Mouse (Mus musculus): ENCODE results near the gene Sept12. TPM values are rescaled to one million over a fixed set of nuclear protein-coding genes. Genes with fewer than 3 reads are reported as not detected.

The Sept12 gene
- polyA plus RNA-seq (2015; fragmentation: Nextera tagmentation; extraction: Ambion mirVana) = not detected in 2 replicates

DNA sequence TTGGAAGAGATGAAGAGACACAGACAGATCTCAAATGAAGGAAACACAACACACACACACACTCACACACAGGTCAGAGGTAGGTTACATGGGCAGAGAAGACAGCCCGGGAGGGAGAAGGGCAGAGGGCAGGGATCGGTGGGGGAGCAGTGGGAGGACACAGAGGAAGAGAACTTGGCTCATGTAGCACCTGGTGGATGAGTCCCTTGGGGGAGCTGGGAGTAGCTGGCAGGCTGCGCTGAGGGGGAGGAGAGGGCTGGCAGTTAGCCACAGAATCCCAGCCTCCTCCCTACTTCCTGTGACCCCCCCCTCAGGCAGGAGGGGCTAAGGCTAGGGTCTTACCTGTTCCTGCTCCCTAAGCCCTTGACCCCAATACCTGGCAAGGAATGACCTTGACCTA is at the start of gene Sept12:
Gene Sept12, minus strand, starts transcription at position 300 of the 400 bp plus-strand sequence.
- no peak within 1 kb of the TSS for H3K4me3 ChIP-seq (replicated peaks)
- H3K36me3 ChIP-seq = no peaks in the 10 kb centered on the region
- WGBS = 18% methylated on average over 3 of the region's 3 CpGs
- no peak within 1 kb of the TSS for H3K9ac ChIP-seq
- H3K4me2 ChIP-seq = no peak within 1 kb of the TSS
- H3K9me3 ChIP-seq (replicated peaks) = no peaks in the 10 kb centered on the region
- ATAC-seq (replicated peaks; ENCODE audit: low FRiP score) = no peak
- 0 out of 2 replicates have a peak, but pooled peaks cover 6% of the 10 kb centered on the region for H3K4me1 ChIP-seq
- H3K27ac ChIP-seq = no peak within 1 kb of the TSS
- no peaks in the 10 kb centered on the region for H3K27me3 ChIP-seq

DNA sequence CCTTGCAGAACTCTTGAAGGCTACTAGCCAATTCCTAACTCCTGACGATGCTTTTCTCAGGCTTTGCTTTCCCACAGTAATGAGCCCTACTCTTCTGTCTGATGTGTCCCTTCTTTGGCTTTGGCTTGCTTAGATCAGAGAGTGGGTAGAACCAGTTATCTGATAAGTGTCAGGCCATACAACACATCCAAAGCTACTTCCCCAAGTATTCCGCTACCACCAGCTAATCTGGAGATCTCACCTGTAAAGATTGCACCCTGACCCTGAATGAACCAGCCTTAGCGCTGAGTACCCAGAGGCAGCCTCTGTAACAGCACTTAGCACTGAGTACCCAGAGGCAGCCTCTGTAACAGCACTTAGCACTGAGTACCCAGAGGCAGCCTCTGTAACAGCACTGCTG is 47.7 kb upstream of the Sept12 start:
- Histone ChIP-seq H3K9ac (no peak overlapping the region), H3K4me3 (replicated peaks) (no peak overlapping the region), H3K27ac (no peak overlapping the region), H3K36me3 (peaks cover 74% of the 10 kb centered on the region), H3K4me1 (peaks cover 15% of the 10 kb centered on the region), H3K4me2 (no peak overlapping the region), H3K27me3 (no peaks in the 10 kb centered on the region), H3K9me3 (replicated peaks) (no peaks in the 10 kb centered on the region)
- WGBS = over 99% methylated on average over 3 of the region's 3 CpGs
- no peak for ATAC-seq (replicated peaks; ENCODE audit: low FRiP score)

DNA sequence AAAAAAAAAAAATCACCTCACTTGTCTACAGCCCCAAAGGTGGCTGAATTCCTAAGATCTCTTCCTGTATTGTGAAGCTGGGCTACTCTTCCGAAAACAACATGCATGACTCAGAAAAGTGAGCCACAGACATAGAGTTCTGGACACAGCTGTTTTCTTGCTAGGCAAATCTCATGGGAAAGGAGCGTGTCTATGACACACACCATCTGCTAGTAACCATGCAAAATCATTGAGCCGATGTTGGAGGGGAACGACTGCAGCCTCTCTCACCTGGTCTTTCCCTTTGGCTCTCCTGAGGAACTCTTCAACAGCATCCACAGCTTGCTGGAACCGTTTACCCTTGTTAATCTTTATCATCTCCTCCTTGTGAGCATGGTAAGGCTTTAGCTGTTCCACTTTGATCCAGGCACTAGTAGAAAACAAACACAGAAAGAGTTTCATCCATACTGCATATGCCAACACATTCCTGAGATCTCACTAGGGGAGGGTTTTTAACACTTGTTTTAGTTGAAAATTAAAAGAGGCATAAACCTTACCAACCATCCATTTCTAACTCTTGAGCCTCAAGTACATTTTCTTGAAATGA is 39.1 kb upstream of the Sept12 start:
- no peaks in the 10 kb centered on the region for H3K9me3 ChIP-seq (replicated peaks)
- H3K27ac ChIP-seq = no peak overlapping the region
- no peak for ATAC-seq (replicated peaks; ENCODE audit: low FRiP score)
- no peaks in the 10 kb centered on the region for H3K4me1 ChIP-seq
- 83% methylated on average over 5 of the region's 5 CpGs for WGBS
- no peaks in the 10 kb centered on the region for H3K27me3 ChIP-seq
- H3K4me3 ChIP-seq (replicated peaks) = no peak overlapping the region
- H3K36me3 ChIP-seq = peaks cover 99% of the 10 kb centered on the region
- no peak overlapping the region for H3K4me2 ChIP-seq
- H3K9ac ChIP-seq = no peak overlapping the region

DNA sequence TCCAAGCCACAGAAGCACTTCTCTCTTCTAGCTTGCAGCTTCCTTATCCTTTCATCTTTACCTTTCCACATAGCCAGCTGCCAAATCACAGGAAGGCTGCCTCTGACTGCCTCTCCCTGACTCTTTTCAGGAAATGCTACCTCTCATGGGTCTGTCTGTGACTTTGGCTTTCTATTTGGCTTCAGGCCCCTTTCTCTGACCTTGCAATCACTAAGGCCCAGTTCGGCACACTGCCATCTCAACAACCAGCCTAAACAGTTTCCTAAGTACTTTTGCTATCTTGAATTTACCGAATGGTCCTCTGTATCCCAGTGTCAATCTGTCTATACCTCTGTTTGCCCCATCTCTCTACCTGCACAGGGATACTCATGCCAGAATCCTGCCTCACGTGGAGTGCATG is 37.9 kb upstream of the Sept12 start:
- H3K27ac ChIP-seq = no peak overlapping the region
- H3K4me2 ChIP-seq = no peak overlapping the region
- no peaks in the 10 kb centered on the region for H3K27me3 ChIP-seq
- no peaks in the 10 kb centered on the region for H3K9me3 ChIP-seq (replicated peaks)
- H3K4me1 ChIP-seq = no peaks in the 10 kb centered on the region
- no peak for ATAC-seq (replicated peaks; ENCODE audit: low FRiP score)
- H3K9ac ChIP-seq = no peak overlapping the region
- H3K4me3 ChIP-seq (replicated peaks) = no peak overlapping the region
- H3K36me3 ChIP-seq = peaks cover 99% of the 10 kb centered on the region
- WGBS = 94% methylated on average over 3 of the region's 3 CpGs

DNA sequence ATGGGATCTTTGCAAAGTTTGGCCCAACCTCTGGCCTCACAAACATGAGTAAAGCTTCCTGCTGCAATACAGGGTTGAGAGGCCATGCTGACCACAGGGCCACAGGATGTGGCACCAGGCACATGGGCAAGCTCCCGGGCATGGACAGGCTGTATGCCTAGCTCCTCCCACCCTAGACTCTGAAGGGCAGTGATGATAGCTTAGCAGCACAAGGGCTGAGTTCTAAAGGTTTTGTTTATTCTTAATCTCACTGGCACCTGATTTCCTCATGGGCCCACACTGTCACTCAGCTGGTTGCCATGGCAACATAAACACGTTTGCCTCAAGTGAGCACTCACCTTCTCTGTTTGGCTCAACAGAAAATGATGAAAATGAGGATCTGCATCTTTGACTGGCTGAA is 32.2 kb upstream of the Sept12 start:
- ATAC-seq (replicated peaks; ENCODE audit: low FRiP score) = no peak
- no peaks in the 10 kb centered on the region for H3K27me3 ChIP-seq
- no peak overlapping the region for H3K9ac ChIP-seq
- no peak overlapping the region for H3K27ac ChIP-seq
- H3K4me1 ChIP-seq = no peaks in the 10 kb centered on the region
- 71% methylated on average over 2 of the region's 2 CpGs for WGBS
- no peak overlapping the region for H3K4me2 ChIP-seq
- peaks cover 99% of the 10 kb centered on the region for H3K36me3 ChIP-seq
- no peak overlapping the region for H3K4me3 ChIP-seq (replicated peaks)
- no peaks in the 10 kb centered on the region for H3K9me3 ChIP-seq (replicated peaks)

DNA sequence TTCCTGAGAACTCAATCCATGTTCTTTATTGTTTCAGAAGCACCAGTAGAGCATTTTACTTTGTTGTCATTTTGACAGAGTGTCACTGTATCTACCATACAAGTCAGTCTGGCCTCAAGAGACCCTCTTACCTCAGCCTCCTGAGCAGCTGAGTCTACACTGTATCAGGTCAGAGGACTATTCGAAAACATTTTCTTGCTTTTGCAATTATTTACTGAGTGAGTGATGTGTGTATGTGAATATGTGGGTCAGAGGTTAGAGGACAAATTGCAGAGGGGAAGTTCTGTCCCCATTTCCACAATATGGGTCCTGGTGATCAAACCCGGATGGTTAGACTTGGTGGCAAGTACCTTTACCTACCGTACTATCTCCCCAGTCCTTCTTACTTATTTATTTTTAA is 26.4 kb upstream of the Sept12 start:
- Histone ChIP-seq H3K27me3 (no peaks in the 10 kb centered on the region), H3K9me3 (replicated peaks) (no peaks in the 10 kb centered on the region), H3K27ac (no peak overlapping the region), H3K36me3 (peaks cover 99% of the 10 kb centered on the region), H3K4me1 (no peaks in the 10 kb centered on the region), H3K4me2 (no peak overlapping the region), H3K4me3 (replicated peaks) (no peak overlapping the region), H3K9ac (no peak overlapping the region)
- 94% methylated on average over 3 of the region's 3 CpGs for whole genome bisulfite sequencing
- no peak for ATAC-seq (replicated peaks; ENCODE audit: low FRiP score)

DNA sequence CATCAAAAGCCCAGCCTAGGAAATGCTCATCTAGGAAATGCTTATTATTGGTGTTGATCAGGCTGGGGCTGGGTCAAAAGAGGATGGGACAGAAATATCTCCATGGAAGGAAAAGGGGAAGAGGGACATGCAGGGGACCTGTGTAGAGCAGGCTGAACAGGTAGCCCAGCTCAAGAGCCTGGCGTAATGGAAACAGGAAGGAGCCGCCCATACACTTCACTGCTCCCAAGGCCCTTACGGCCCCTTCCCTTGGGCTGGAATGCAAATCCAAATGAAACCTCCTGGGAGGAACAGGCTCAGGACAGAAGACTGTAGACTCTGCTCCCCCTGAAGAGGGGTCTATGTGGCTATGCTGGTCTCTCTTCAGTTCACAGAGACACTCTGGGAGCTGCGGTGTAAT is 16.9 kb upstream of the Sept12 start:
- no peaks in the 10 kb centered on the region for H3K9me3 ChIP-seq (replicated peaks)
- H3K27ac ChIP-seq = peak overlapping the region; percentile 10; the same call in 1 of the 2 replicates
- H3K4me3 ChIP-seq (replicated peaks) = no peak overlapping the region
- H3K36me3 ChIP-seq = peaks cover 57% of the 10 kb centered on the region
- peaks cover 20% of the 10 kb centered on the region for H3K4me1 ChIP-seq
- WGBS = 87% methylated on average over 4 of the region's 4 CpGs
- no peak overlapping the region for H3K4me2 ChIP-seq
- no peaks in the 10 kb centered on the region for H3K27me3 ChIP-seq
- ATAC-seq (replicated peaks; ENCODE audit: low FRiP score) = no peak
- no peak overlapping the region for H3K9ac ChIP-seq

DNA sequence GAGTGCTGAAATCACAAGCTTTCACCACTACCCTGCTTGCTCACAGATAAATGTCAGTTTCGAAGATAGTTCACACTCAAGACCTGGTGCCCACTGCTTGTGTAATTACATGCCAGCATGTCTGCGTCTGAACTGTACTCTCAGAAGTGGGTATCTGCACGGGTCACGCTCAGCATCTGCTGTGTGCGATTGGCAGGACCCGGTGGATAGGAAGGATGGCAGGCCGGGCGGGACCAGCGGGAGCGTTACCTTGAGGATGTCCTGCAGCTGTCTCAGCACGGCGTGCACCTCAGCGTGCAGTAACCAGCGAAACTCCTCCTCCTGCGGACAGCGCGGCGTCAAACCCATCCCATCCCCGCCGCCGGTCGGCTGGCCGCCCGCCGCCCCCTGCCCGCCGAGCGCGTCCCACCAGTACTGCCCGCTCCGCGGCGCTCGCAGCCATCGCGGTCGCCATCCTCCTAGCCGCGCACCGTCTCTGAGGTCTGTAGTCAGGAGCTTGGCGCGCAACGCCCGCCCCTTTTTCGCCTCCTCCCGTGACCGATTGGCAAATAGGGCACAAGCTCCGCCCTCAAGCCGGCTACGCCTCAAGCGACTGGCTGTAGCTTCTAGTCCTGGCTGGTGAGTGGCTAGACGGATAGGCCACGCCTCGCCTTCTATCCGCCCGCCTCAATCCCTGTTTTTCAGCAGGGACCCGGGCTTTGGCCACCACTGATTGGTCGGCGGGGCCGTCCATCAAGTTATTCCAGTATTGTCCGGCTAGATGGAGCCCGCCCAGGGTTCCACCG is 15.6 kb upstream of the Sept12 start, which contains the start of gene Rogdi:
Gene Rogdi, minus strand, starts transcription at position 500 of the 785 bp plus-strand sequence.
- Histone ChIP-seq H3K27me3 (no peaks in the 10 kb centered on the region), H3K36me3 (peaks cover 44% of the 10 kb centered on the region), H3K27ac (peak within 1 kb of the TSS; percentile 76), H3K9me3 (replicated peaks) (no peaks in the 10 kb centered on the region), H3K9ac (peak within 1 kb of the TSS; percentile 64), H3K4me2 (peak within 1 kb of the TSS; percentile 77), H3K4me3 (replicated peaks) (peak within 1 kb of the TSS; percentile 82), H3K4me1 (peaks cover 20% of the 10 kb centered on the region)
- ATAC-seq (replicated peaks; ENCODE audit: low FRiP score) = peak; percentile 99
- under 1% methylated on average over 60 of the region's 63 CpGs for WGBS

DNA sequence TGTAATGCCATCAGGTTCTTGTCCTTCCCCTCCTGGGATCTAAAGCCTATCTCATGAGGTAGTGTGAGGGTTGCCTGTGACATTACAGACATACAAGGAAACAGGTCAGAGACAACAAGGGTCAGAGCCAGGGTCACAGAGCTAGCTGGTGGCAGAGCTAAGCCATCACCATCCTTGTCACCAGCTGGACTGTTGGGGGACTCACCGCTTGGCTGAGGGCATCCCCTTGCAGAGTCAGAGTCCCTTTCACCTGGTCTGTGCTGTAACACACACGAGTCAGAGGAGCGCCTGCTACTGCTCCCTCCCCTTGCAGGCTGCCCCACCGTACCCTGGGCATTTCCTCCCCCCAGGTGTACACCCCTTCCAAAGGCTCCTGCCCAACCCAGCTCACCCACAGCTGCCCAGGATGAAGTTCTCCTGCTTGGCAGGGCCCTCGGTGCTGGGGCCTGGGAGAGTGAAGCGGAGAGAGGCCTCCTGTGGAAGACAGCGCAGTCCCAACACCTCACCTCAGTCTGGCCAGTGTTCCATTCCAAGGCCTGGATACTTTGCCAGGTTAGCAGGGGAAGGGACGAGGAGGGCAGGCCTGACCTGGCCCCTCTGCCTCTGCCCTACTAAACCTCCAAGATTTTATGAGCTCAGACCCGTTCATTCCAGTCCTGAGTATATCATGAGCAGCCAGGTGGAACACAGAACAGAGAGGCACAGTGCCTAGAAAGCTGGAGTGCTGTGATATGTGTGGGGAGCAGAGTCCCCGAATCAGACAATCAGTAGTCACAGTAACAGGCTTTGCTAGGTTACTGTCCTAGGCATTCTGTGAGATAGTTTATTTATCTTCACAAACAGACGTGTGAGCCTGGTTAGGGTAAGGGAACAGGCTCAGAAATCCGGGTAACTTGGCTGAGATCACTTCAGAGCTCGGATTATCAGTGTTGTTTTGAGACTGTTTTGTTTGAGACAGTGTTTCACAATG is 14.7 kb upstream of the Sept12 start:
- Histone ChIP-seq H3K4me3 (replicated peaks) (peak overlapping the region; percentile 82), H3K9ac (peak overlapping the region; percentile 64), H3K4me2 (peak overlapping the region; percentile 77), H3K36me3 (peaks cover 34% of the 10 kb centered on the region), H3K9me3 (replicated peaks) (no peaks in the 10 kb centered on the region), H3K4me1 (peaks cover 20% of the 10 kb centered on the region), H3K27me3 (no peaks in the 10 kb centered on the region), H3K27ac (peak overlapping the region; percentile 76)
- WGBS = 41% methylated on average over 13 of the region's 13 CpGs
- ATAC-seq (replicated peaks; ENCODE audit: low FRiP score) = peak; percentile 17; the same call in 1 of the 2 replicates

DNA sequence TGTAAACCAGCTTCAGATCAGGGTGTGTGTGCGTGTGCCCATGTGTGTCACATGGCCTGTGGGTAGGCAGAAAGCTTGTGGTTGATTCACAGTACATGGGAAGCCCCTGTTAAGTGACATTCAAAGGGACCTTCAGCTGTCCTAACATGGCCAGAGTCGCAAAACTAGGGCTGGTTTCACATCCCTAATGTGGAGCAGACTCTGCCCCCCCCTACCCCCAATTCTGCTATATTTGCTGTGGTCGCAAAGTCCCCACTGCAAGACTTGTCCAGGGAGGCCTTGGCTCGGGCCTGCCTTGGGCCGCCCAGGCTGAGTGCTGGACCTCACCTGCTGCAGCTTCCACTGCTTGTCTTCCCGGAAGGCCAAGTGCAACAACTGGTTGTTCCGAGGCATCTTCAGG is 13.6 kb upstream of the Sept12 start:
- no peak for ATAC-seq (replicated peaks; ENCODE audit: low FRiP score)
- Histone ChIP-seq H3K9ac (0 out of 2 replicates have a peak overlapping the region, but pooled peaks have one; percentile 21), H3K4me2 (no peak overlapping the region), H3K36me3 (peaks cover 24% of the 10 kb centered on the region), H3K27me3 (no peaks in the 10 kb centered on the region), H3K9me3 (replicated peaks) (no peaks in the 10 kb centered on the region), H3K4me3 (replicated peaks) (no peak overlapping the region), H3K4me1 (peaks cover 20% of the 10 kb centered on the region), H3K27ac (no peak overlapping the region)
- WGBS = 92% methylated on average over 7 of the region's 7 CpGs

DNA sequence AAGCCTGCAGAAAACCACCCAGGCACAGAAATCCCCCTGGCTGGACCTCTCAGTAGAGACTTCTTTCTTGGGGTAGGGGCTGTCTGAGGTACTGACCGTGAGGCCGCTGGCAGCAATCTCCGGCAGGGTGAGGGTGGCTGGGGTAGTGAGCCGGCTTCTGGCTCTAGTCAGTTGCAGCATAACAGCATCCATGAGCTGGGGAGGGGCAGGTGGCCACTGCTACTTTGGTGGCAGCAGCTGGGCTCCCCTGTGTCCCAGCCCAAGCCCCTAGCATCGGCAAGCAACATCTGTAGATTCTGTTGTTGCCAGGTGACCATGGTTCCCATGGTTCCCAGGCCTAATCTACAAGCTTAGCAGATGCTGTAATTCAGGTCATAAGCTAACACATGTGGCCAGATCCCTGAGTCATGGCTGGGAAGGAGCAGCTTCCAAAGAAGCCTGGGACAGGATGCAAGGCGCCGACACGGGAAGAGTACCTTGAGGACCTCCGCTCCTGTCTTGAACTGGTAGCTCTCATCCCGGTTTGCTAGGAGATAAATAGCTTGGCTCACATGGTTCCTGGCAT is 12.8 kb upstream of the Sept12 start:
- Histone ChIP-seq H3K4me3 (replicated peaks) (no peak overlapping the region), H3K4me2 (no peak overlapping the region), H3K9ac (no peak overlapping the region), H3K9me3 (replicated peaks) (no peaks in the 10 kb centered on the region), H3K4me1 (peaks cover 20% of the 10 kb centered on the region), H3K27me3 (no peaks in the 10 kb centered on the region), H3K36me3 (peaks cover 16% of the 10 kb centered on the region), H3K27ac (no peak overlapping the region)
- WGBS = 92% methylated on average over 10 of the region's 10 CpGs
- ATAC-seq (replicated peaks; ENCODE audit: low FRiP score) = no peak
